Mouse (Mus musculus): ENCODE data around the gene Hdac5. TPM values are rescaled to one million over a fixed set of nuclear protein-coding genes. Genes with fewer than 3 reads are reported as not detected.

Gene Hdac5
- polyA plus RNA-seq (2015; fragmentation: Nextera tagmentation; extraction: Ambion mirVana), result 65.6 and 79.0 TPM in 2 replicates

- Histone ChIP-seq H3K4me2 (replicated peaks; ENCODE audit: low read depth, low read length) (peak within 1 kb of the TSS; percentile 89), H3K9ac (replicated peaks; ENCODE audit: low read depth) (peak within 1 kb of the TSS; percentile 79), H3K4me1 (ENCODE audit: insufficient read depth, low read depth, low read length) (peaks cover 27% of the 10 kb centered on the region), H3K27me3 (replicated peaks; ENCODE audit: insufficient read depth, low read length) (no peaks in the 10 kb centered on the region), H3K4me3 (ENCODE audit: low read depth, low read length) (peak within 1 kb of the TSS; percentile 99), H3K27ac (ENCODE audit: low read length) (peak within 1 kb of the TSS; percentile 86), H3K9me3 (ENCODE audit: low read length) (no peaks in the 10 kb centered on the region), H3K36me3 (ENCODE audit: insufficient read depth, low read length) (no peaks in the 10 kb centered on the region)
- ATAC-seq (peak; percentile 85), DNase-seq (ENCODE audit: low spot score) (peak; percentile 99)
- 1% methylated on average over 36 of the region's 49 CpGs for WGBS
- TF ChIP-seq EP300 (IDR thresholded peaks at IDR 0.05) (0 out of 2 replicates have a peak, but pooled peaks have one; percentile 21), CTCF (IDR thresholded peaks at IDR 0.05) (peak; percentile 24; the same call in 1 of the 2 replicates)
Measured at GRCm38 (mm10) chr11:102230006-102230741, at the start of gene Hdac5. Hdac5 (minus strand) TSS chr11:102230166.

GRCm38 (mm10) chr11:102279595-102279994 is 49.6 kb upstream of the Hdac5 start:
- Histone ChIP-seq H3K36me3 (ENCODE audit: insufficient read depth, low read length) (no peaks in the 10 kb centered on the region), H3K27me3 (replicated peaks; ENCODE audit: insufficient read depth, low read length) (no peaks in the 10 kb centered on the region), H3K9ac (replicated peaks; ENCODE audit: low read depth) (no peak overlapping the region), H3K4me1 (ENCODE audit: insufficient read depth, low read depth, low read length) (0 out of 2 replicates have a peak, but pooled peaks cover 5% of the 10 kb centered on the region), H3K4me2 (replicated peaks; ENCODE audit: low read depth, low read length) (no peak overlapping the region), H3K9me3 (ENCODE audit: low read length) (no peaks in the 10 kb centered on the region), H3K4me3 (ENCODE audit: low read depth, low read length) (no peak overlapping the region), H3K27ac (ENCODE audit: low read length) (no peak overlapping the region)
- TF ChIP-seq CTCF (IDR thresholded peaks at IDR 0.05) (no peak), EP300 (IDR thresholded peaks at IDR 0.05) (no peak)
- DNase-seq (ENCODE audit: low spot score) (no peak), ATAC-seq (no peak)
- WGBS, result 96% methylated on average over 3 of the region's 3 CpGs

- DNase-seq (ENCODE audit: low spot score), result no peak
- Histone ChIP-seq H3K4me2 (replicated peaks; ENCODE audit: low read depth, low read length) (no peak overlapping the region), H3K27ac (ENCODE audit: low read length) (no peak overlapping the region), H3K9ac (replicated peaks; ENCODE audit: low read depth) (no peak overlapping the region), H3K4me1 (ENCODE audit: insufficient read depth, low read depth, low read length) (0 out of 2 replicates have a peak, but pooled peaks cover 5% of the 10 kb centered on the region), H3K4me3 (ENCODE audit: low read depth, low read length) (no peak overlapping the region), H3K9me3 (ENCODE audit: low read length) (no peaks in the 10 kb centered on the region), H3K36me3 (ENCODE audit: insufficient read depth, low read length) (no peaks in the 10 kb centered on the region), H3K27me3 (replicated peaks; ENCODE audit: insufficient read depth, low read length) (no peaks in the 10 kb centered on the region)
- TF ChIP-seq EP300 (IDR thresholded peaks at IDR 0.05) (no peak), CTCF (IDR thresholded peaks at IDR 0.05) (no peak)
- WGBS, result 61% methylated on average over 10 of the region's 12 CpGs
- ATAC-seq, result no peak
Measured at GRCm38 (mm10) chr11:102277754-102278153, 47.8 kb upstream of the Hdac5 start.

GRCm38 (mm10) chr11:102276411-102276915 is 46.5 kb upstream of the Hdac5 start:
- WGBS, result 2% methylated on average over 31 of the region's 33 CpGs
- TF ChIP-seq CTCF (IDR thresholded peaks at IDR 0.05) (no peak; the same call in 1 of the 2 replicates), EP300 (IDR thresholded peaks at IDR 0.05) (no peak)
- Histone ChIP-seq H3K4me1 (ENCODE audit: insufficient read depth, low read depth, low read length) (0 out of 2 replicates have a peak, but pooled peaks cover 5% of the 10 kb centered on the region), H3K9ac (replicated peaks; ENCODE audit: low read depth) (no peak overlapping the region), H3K4me2 (replicated peaks; ENCODE audit: low read depth, low read length) (peak overlapping the region; percentile 59), H3K27me3 (replicated peaks; ENCODE audit: insufficient read depth, low read length) (no peaks in the 10 kb centered on the region), H3K36me3 (ENCODE audit: insufficient read depth, low read length) (no peaks in the 10 kb centered on the region), H3K27ac (ENCODE audit: low read length) (no peak overlapping the region), H3K9me3 (ENCODE audit: low read length) (no peaks in the 10 kb centered on the region), H3K4me3 (ENCODE audit: low read depth, low read length) (peak overlapping the region; percentile 24)
- ATAC-seq (peak; percentile 76), DNase-seq (ENCODE audit: low spot score) (peak; percentile 34)

- Histone ChIP-seq H3K9ac (replicated peaks; ENCODE audit: low read depth) (no peak within 1 kb of the TSS), H3K4me2 (replicated peaks; ENCODE audit: low read depth, low read length) (no peak within 1 kb of the TSS), H3K27me3 (replicated peaks; ENCODE audit: insufficient read depth, low read length) (no peaks in the 10 kb centered on the region), H3K4me3 (ENCODE audit: low read depth, low read length) (no peak within 1 kb of the TSS), H3K36me3 (ENCODE audit: insufficient read depth, low read length) (no peaks in the 10 kb centered on the region), H3K4me1 (ENCODE audit: insufficient read depth, low read depth, low read length) (no peaks in the 10 kb centered on the region), H3K9me3 (ENCODE audit: low read length) (no peaks in the 10 kb centered on the region), H3K27ac (ENCODE audit: low read length) (no peak within 1 kb of the TSS)
- TF ChIP-seq EP300 (IDR thresholded peaks at IDR 0.05) (no peak), CTCF (IDR thresholded peaks at IDR 0.05) (no peak)
- DNase-seq (ENCODE audit: low spot score) (no peak), ATAC-seq (no peak)
- WGBS, result 89% methylated on average over 12 of the region's 12 CpGs
Measured at GRCm38 (mm10) chr11:102268520-102269244, 38.7 kb upstream of the Hdac5 start, which contains the start of gene Asb16. Asb16 (plus strand) TSS chr11:102268743.

GRCm38 (mm10) chr11:102267480-102267879 is 37.5 kb upstream of the Hdac5 start:
- Histone ChIP-seq H3K27me3 (replicated peaks; ENCODE audit: insufficient read depth, low read length) (no peaks in the 10 kb centered on the region), H3K4me1 (ENCODE audit: insufficient read depth, low read depth, low read length) (no peaks in the 10 kb centered on the region), H3K4me3 (ENCODE audit: low read depth, low read length) (no peak overlapping the region), H3K4me2 (replicated peaks; ENCODE audit: low read depth, low read length) (no peak overlapping the region), H3K27ac (ENCODE audit: low read length) (no peak overlapping the region), H3K9ac (replicated peaks; ENCODE audit: low read depth) (no peak overlapping the region), H3K9me3 (ENCODE audit: low read length) (no peaks in the 10 kb centered on the region), H3K36me3 (ENCODE audit: insufficient read depth, low read length) (no peaks in the 10 kb centered on the region)
- 4% methylated on average over 11 of the region's 11 CpGs for WGBS
- TF ChIP-seq EP300 (IDR thresholded peaks at IDR 0.05) (no peak), CTCF (IDR thresholded peaks at IDR 0.05) (peak; percentile 82)
- ATAC-seq, result peak; percentile 80
- peak; percentile 89 for DNase-seq (ENCODE audit: low spot score)
